ENCODE assay signal across 17 mouse cellular contexts in genomic region chr9:119003990-119004702, GRCm38 (mm10). TPM values are rescaled to one million over a fixed set of nuclear protein-coding genes. Genes with fewer than 3 reads are reported as not detected.
DNase-seq lines count a peak whose midpoint lies in the region; ATAC-seq and TF ChIP-seq lines count a peak whose summit lies in the region.
"Had no signal": no experiment of that assay in that cellular context is flagged by ENCODE, and none has a peak within 500 bp of the region (broad histone marks: within the 10 kb centered on the region; RNA-seq: fewer than 3 reads in every experiment).

No protein-coding gene starts in this region.

- H3K27ac ChIP-seq in forebrain, embryonic 10.5 days, result 0 out of 2 replicates have a peak overlapping the region, but pooled peaks have one; percentile 27
- no peak overlapping the region for H3K27ac ChIP-seq in forebrain, embryonic 14.5 days (ENCODE audit: low read depth, low read length)
- H3K27ac ChIP-seq in kidney, embryonic 15.5 days, result peak overlapping the region; percentile 49; the same call in 1 of the 2 replicates
- peak overlapping the region; percentile 61 for H3K27ac ChIP-seq in cortical plate, adult 2 months (ENCODE audit: insufficient read depth, low read length)
- H3K27ac ChIP-seq in limb, embryonic 12.5 days, result 0 out of 2 replicates have a peak overlapping the region, but pooled peaks have one; percentile 23
- H3K27ac ChIP-seq: hindbrain, embryonic 15.5 days; liver, embryonic 14.5 days; neural tube, embryonic 12.5 days had no signal

- ATAC-seq in forebrain, embryonic 14.5 days, result no peak
- peak; percentile 31; the same call in 1 of the 2 replicates for ATAC-seq in kidney, embryonic 15.5 days (replicated peaks; ENCODE audit: low FRiP score)
- ATAC-seq in limb, embryonic 12.5 days (ENCODE audit: insufficient number of reproducible peaks, insufficient read depth, low FRiP score, low TSS enrichment, low read depth), result no peak
- ATAC-seq: activated CD4-positive, CD25-positive, alpha-beta regulatory T cell, adult 4 months; forebrain, embryonic 16.5 days had no signal

- no peak for DNase-seq in forebrain, embryonic 10.5 days (ENCODE audit: extremely low spot score, low spot score)
- DNase-seq in forebrain, embryonic 14.5 days (ENCODE audit: low spot score), result no peak
- no peak for DNase-seq in kidney, postnatal 10 days
- DNase-seq in thymus, postnatal 25 days, result no peak
- DNase-seq in adrenal gland, postnatal 14 days, result no peak
- DNase-seq: kidney, postnatal 14 days; spleen, adult 18-20 months; thymus, adult 2 months had no signal

- TF ChIP-seq POLR2A in cortical plate, adult 2 months (IDR thresholded peaks at IDR 0.05; ENCODE audit: extremely low read depth, insufficient read depth, low read length), result peak; percentile 53; the same call in 1 of the 2 replicates

- H3K27me3 ChIP-seq in forebrain, embryonic 10.5 days (ENCODE audit: poor library complexity, severe bottlenecking), result no peaks in the 10 kb centered on the region
- no peaks in the 10 kb centered on the region for H3K27me3 ChIP-seq in forebrain, embryonic 14.5 days (replicated peaks; ENCODE audit: control insufficient read depth, insufficient read depth, low read length)
- H3K27me3 ChIP-seq in kidney, embryonic 15.5 days, result no peaks in the 10 kb centered on the region
- no peaks in the 10 kb centered on the region for H3K27me3 ChIP-seq in limb, embryonic 12.5 days
- H3K27me3 ChIP-seq: hindbrain, embryonic 15.5 days; neural tube, embryonic 12.5 days had no signal

- no peaks in the 10 kb centered on the region for H3K36me3 ChIP-seq in forebrain, embryonic 10.5 days (replicated peaks)
- 0 out of 2 replicates have a peak, but pooled peaks cover 2% of the 10 kb centered on the region for H3K36me3 ChIP-seq in forebrain, embryonic 14.5 days (ENCODE audit: control insufficient read depth, insufficient read depth, low read length)
- H3K36me3 ChIP-seq in kidney, embryonic 15.5 days, result peaks cover 6% of the 10 kb centered on the region
- H3K36me3 ChIP-seq in limb, embryonic 12.5 days, result no peaks in the 10 kb centered on the region
- H3K36me3 ChIP-seq: hindbrain, embryonic 15.5 days; neural tube, embryonic 12.5 days had no signal

- H3K4me2 ChIP-seq in forebrain, embryonic 14.5 days (ENCODE audit: low read length), result no peak overlapping the region
- H3K4me2 ChIP-seq in kidney, embryonic 15.5 days, result no peak overlapping the region
- H3K4me2 ChIP-seq in limb, embryonic 12.5 days, result no peak overlapping the region
- H3K4me2 ChIP-seq: hindbrain, embryonic 15.5 days; midbrain, embryonic 11.5 days; neural tube, embryonic 12.5 days had no signal

- no peaks in the 10 kb centered on the region for H3K9me3 ChIP-seq in forebrain, embryonic 10.5 days
- no peaks in the 10 kb centered on the region for H3K9me3 ChIP-seq in forebrain, embryonic 14.5 days (replicated peaks; ENCODE audit: control insufficient read depth, low read length)
- H3K9me3 ChIP-seq in kidney, embryonic 15.5 days (replicated peaks), result no peaks in the 10 kb centered on the region
- H3K9me3 ChIP-seq in limb, embryonic 12.5 days, result no peaks in the 10 kb centered on the region
- H3K9me3 ChIP-seq: hindbrain, embryonic 15.5 days; neural tube, embryonic 12.5 days had no signal

- 91% methylated on average over 23 of the region's 23 CpGs for WGBS in forebrain, embryonic 10.5 days
- 93% methylated on average over 23 of the region's 23 CpGs for WGBS in forebrain, embryonic 14.5 days
- WGBS in kidney, embryonic 15.5 days, result 75% methylated on average over 23 of the region's 23 CpGs
- 83% methylated on average over 23 of the region's 23 CpGs for WGBS in limb, embryonic 12.5 days

- H3K4me1 ChIP-seq in forebrain, embryonic 10.5 days, result peaks cover 23% of the 10 kb centered on the region
- H3K4me1 ChIP-seq in forebrain, embryonic 14.5 days (ENCODE audit: control insufficient read depth, insufficient read depth, low read length), result peaks cover 7% of the 10 kb centered on the region; the same call in 1 of the 2 replicates
- peaks cover 63% of the 10 kb centered on the region for H3K4me1 ChIP-seq in kidney, embryonic 15.5 days
- peaks cover 19% of the 10 kb centered on the region for H3K4me1 ChIP-seq in cortical plate, adult 2 months (ENCODE audit: control insufficient read depth, insufficient read depth, low read length)
- peaks cover 55% of the 10 kb centered on the region for H3K4me1 ChIP-seq in limb, embryonic 12.5 days (replicated peaks)

- H3K4me3 ChIP-seq in forebrain, embryonic 10.5 days, result no peak overlapping the region
- no peak overlapping the region for H3K4me3 ChIP-seq in forebrain, embryonic 14.5 days (ENCODE audit: low read depth, low read length)
- no peak overlapping the region for H3K4me3 ChIP-seq in kidney, embryonic 15.5 days (replicated peaks)
- no peak overlapping the region for H3K4me3 ChIP-seq in cortical plate, adult 2 months (ENCODE audit: insufficient read depth, low read length)
- no peak overlapping the region for H3K4me3 ChIP-seq in limb, embryonic 12.5 days (replicated peaks)
- H3K4me3 ChIP-seq: hindbrain, embryonic 15.5 days; neural tube, embryonic 12.5 days had no signal

- no peak overlapping the region for H3K9ac ChIP-seq in forebrain, embryonic 14.5 days (ENCODE audit: low read length)
- no peak overlapping the region for H3K9ac ChIP-seq in kidney, embryonic 15.5 days
- H3K9ac ChIP-seq in limb, embryonic 12.5 days (replicated peaks), result no peak overlapping the region
- H3K9ac ChIP-seq: hindbrain, embryonic 15.5 days; liver, embryonic 14.5 days; neural tube, embryonic 12.5 days had no signal

- no peak for TF ChIP-seq CTCF in cortical plate, adult 2 months (IDR thresholded peaks at IDR 0.05; ENCODE audit: extremely low read depth, insufficient read depth, low read length)

RNA-seq across cellular contexts. Expression of gene Vill, which starts 48.4 kb away (rescaled TPM):
- polyA plus RNA-seq in forebrain, embryonic 10.5 days (2016; fragmentation: Nextera tagmentation; extraction: Ambion mirVana), result 13.6 and 15.2 TPM in 2 replicates
- 3.8 and 4.0 TPM in 2 replicates for polyA plus RNA-seq in forebrain, embryonic 14.5 days (2014; fragmentation: Nextera tagmentation; extraction: Ambion mirVana)
- polyA plus RNA-seq in kidney, embryonic 15.5 days (2015; fragmentation: Nextera tagmentation; extraction: Ambion mirVana), result 36.4 and 46.2 TPM in 2 replicates
- 15.1 and 19.4 TPM in 2 replicates for polyA plus RNA-seq in cortical plate, adult 2 months (2012; rRNA removed)
- 42.1 and 42.4 TPM in 2 replicates for polyA plus RNA-seq in limb, embryonic 12.5 days (2016; fragmentation: Nextera tagmentation; extraction: Ambion mirVana)
- 2.2 and 2.3 TPM in 2 replicates for total RNA-seq in adrenal gland, postnatal 14 days (2021)
